Mouse (Mus musculus) thymus, adult 2 months (tissue): ENCODE measurements around the gene Fndc10. TPM values are rescaled to one million over a fixed set of nuclear protein-coding genes. Genes with fewer than 3 reads are reported as not detected.
"Not testable (repeated sequence)": the region's sequence is repeated elsewhere in the genome, so short reads cannot be mapped to it uniquely, and the experiment has no call there.

ENCODE experiments used
- DNase-seq: peaks from one replicate; pipeline ENCODE4 v3.0.0; 2021
- H3K27ac ChIP-seq: fragments of 200-500 bp; 2 replicates; pipeline ENCODE4 v1.5.1; 2012; ENCODE audit warnings: low read length, control low read depth; ENCODE audit not compliant: control insufficient read depth, insufficient read depth
- H3K27me3 ChIP-seq: fragments of 200-500 bp; 2 replicates; pipeline ENCODE4 v1.6.1; 2012; ENCODE audit warnings: mild to moderate bottlenecking, low read length, moderate library complexity, mixed read lengths; ENCODE audit not compliant: control insufficient read depth, insufficient read depth
- H3K36me3 ChIP-seq: fragments of 200-500 bp; 2 replicates; pipeline ENCODE4 v1.6.1; 2012; ENCODE audit warnings: mild to moderate bottlenecking, low read length, moderate library complexity; ENCODE audit not compliant: control insufficient read depth, insufficient read depth
- H3K4me1 ChIP-seq: fragments of 200-500 bp; replicated peaks from 2 replicates; pipeline ENCODE4 v1.6.1; 2012; ENCODE audit warnings: low read length; ENCODE audit not compliant: control insufficient read depth, insufficient read depth
- H3K4me3 ChIP-seq: fragments of 200-500 bp; 2 replicates; pipeline ENCODE4 v1.5.1; 2012; ENCODE audit warnings: mild to moderate bottlenecking, low read length, control low read depth, moderate library complexity; ENCODE audit not compliant: control insufficient read depth, insufficient read depth
- CTCF ChIP-seq: fragments of 200-500 bp; IDR thresholded peaks from 2 replicates; pipeline ENCODE4 v1.5.1; 2012; ENCODE audit warnings: mild to moderate bottlenecking, control low read depth, low read length, moderate library complexity, borderline replicate concordance; ENCODE audit not compliant: control insufficient read depth, poor library complexity, insufficient read depth; ENCODE audit errors: extremely low read depth
- POLR2A ChIP-seq: fragments of 200-500 bp; IDR thresholded peaks from 2 replicates; pipeline ENCODE4 v1.6.1; 2012; ENCODE audit warnings: mild to moderate bottlenecking, low read length, control low read depth, moderate library complexity; ENCODE audit not compliant: control insufficient read depth, poor library complexity, insufficient read depth; ENCODE audit errors: extremely low read depth
- WGBS: fragments of 180-500 bp; shearing (Covaris S2); methylation state at CpG from one replicate; pipeline ENCODE4 v1.1.7; 2018; 5-methylcytosine and 5-hydroxymethylcytosine counted together
- polyA plus RNA-seq: library from polyadenylated mRNA; depleted of rRNA; stranded (reverse); fragments of >200 nt; gene quantifications from 2 replicates; pipeline ENCODE4 v1.2.3, GENCODE M21; 2012

Fndc10 gene
- polyA plus RNA-seq, 1 experiment, result 17.4 TPM

GRCm38 (mm10) chr4:155668689-155669597, 25.2 kb upstream of the Fndc10 start, which contains the start of gene Mib2:
Gene Mib2, minus strand, starts transcription at chr4:155669198.
- Histone ChIP-seq H3K36me3 (no peaks in the 10 kb centered on the region), H3K27ac (no peak within 1 kb of the TSS), H3K4me3 (peak within 1 kb of the TSS; percentile 91), H3K4me1 (peaks cover 5% of the 10 kb centered on the region), H3K27me3 (no peaks in the 10 kb centered on the region)
- TF ChIP-seq POLR2A, result peak; percentile 74
- peak; percentile 53; the same call in 1 of the 2 replicates for TF ChIP-seq CTCF
- peak; percentile 97 for DNase-seq
- under 1% methylated on average over 73 of the region's 73 CpGs for WGBS

DNA sequence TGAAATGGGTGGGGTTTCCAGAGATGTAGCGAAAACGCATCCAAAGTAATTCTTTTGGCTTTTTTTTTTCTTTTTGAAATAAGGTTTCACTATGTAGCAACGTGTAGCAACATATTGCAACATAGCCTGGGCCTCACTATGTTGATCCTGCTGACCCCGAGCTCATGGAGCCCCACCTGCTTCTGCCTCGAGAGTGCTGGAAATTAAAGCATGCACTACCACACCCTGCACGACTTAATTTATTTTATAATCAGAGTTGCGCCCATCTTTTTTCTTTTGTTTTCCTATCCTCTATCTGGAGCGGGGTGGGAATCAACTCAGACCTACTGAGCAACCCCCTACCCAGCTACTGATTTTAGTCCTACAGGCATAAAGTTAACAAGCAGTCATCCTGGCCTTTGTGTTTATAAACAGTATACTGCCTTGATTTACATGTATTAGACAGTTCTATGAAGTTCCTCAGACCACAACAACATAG, 24.5 kb upstream of the Fndc10 start:
- WGBS, result 8% methylated on average over 8 of the region's 8 CpGs
- Histone ChIP-seq H3K4me1 (peaks cover 5% of the 10 kb centered on the region), H3K27me3 (no peaks in the 10 kb centered on the region), H3K36me3 (no peaks in the 10 kb centered on the region), H3K27ac (no peak overlapping the region), H3K4me3 (peak overlapping the region; percentile 91; the same call in 1 of the 2 replicates)
- DNase-seq, result no peak
- TF ChIP-seq CTCF (no peak), POLR2A (no peak)

- not testable (repeated sequence) for H3K36me3 ChIP-seq, H3K4me3 ChIP-seq, H3K27ac ChIP-seq, H3K27me3 ChIP-seq, H3K4me1 ChIP-seq, DNase-seq
- WGBS, result 93% methylated on average over 4 of the region's 4 CpGs
Measured at GRCm38 (mm10) chr4:155670236-155670635, 23.9 kb upstream of the Fndc10 start.

GRCm38 (mm10) chr4:155672082-155672481, 22.1 kb upstream of the Fndc10 start:
- H3K4me1 ChIP-seq, result peaks cover 5% of the 10 kb centered on the region
- WGBS, result 56% methylated on average over 2 of the region's 2 CpGs
- no peak for TF ChIP-seq POLR2A
- no peak for TF ChIP-seq CTCF
- no peaks in the 10 kb centered on the region for H3K36me3 ChIP-seq
- no peak for DNase-seq
- H3K27ac ChIP-seq, result no peak overlapping the region
- no peaks in the 10 kb centered on the region for H3K27me3 ChIP-seq
- H3K4me3 ChIP-seq, result no peak overlapping the region

DNA sequence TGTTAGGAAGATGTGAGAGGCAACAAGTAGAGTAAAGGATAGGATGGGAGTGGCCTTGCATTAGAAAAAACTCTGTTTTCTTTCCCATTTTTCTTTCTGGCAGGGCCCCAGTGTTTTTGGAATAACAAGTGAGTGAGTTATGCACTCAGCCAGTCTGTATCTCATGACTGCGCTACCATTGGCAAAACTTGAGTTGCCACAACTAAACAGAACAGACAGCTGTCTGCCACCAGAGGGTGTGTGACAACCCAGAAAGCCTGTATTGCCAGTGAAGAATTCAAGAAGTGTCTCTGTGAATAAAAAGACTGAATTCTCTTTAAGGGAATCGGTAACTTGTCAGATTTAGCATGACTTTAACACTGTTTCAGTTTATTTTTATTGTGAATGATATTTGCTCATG, 18.2 kb upstream of the Fndc10 start:
- no peak for DNase-seq

GRCm38 (mm10) chr4:155683670-155684277, 10.4 kb upstream of the Fndc10 start:
- not testable (repeated sequence) for DNase-seq, H3K4me3 ChIP-seq, H3K27me3 ChIP-seq, H3K27ac ChIP-seq, H3K36me3 ChIP-seq, H3K4me1 ChIP-seq
- WGBS, result 85% methylated on average over 16 of the region's 19 CpGs

More for the DNA sequence above, 18.2 kb upstream of the Fndc10 start:
- H3K36me3 ChIP-seq, result no peaks in the 10 kb centered on the region
- 69% methylated on average over 2 of the region's 2 CpGs for WGBS
- no peaks in the 10 kb centered on the region for H3K4me1 ChIP-seq
- no peaks in the 10 kb centered on the region for H3K27me3 ChIP-seq
- TF ChIP-seq POLR2A (no peak), CTCF (no peak)
- H3K4me3 ChIP-seq, result no peak overlapping the region
- H3K27ac ChIP-seq, result no peak overlapping the region

- 92% methylated on average over 4 of the region's 4 CpGs for WGBS
- not testable (repeated sequence) for DNase-seq, H3K36me3 ChIP-seq, H3K27me3 ChIP-seq, H3K27ac ChIP-seq, H3K4me1 ChIP-seq, H3K4me3 ChIP-seq
Measured at GRCm38 (mm10) chr4:155687764-155688163, 6.4 kb upstream of the Fndc10 start.
